Mouse (Mus musculus): ENCODE measurements around the gene Lmtk2. TPM values are rescaled to one million over a fixed set of nuclear protein-coding genes. Genes with fewer than 3 reads are reported as not detected.

Lmtk2 gene
- polyA plus RNA-seq (2015; fragmentation: Nextera tagmentation; extraction: Ambion mirVana): 3.6 and 4.1 TPM in 2 replicates

- Histone ChIP-seq H3K4me1 (peaks cover 30% of the 10 kb centered on the region), H3K4me3 (peak within 1 kb of the TSS; percentile 100), H3K27ac (replicated peaks) (peak within 1 kb of the TSS; percentile 84), H3K36me3 (no peaks in the 10 kb centered on the region), H3K27me3 (replicated peaks) (peaks cover 26% of the 10 kb centered on the region), H3K9ac (peak within 1 kb of the TSS; percentile 98), H3K4me2 (peak within 1 kb of the TSS; percentile 82), H3K9me3 (no peaks in the 10 kb centered on the region)
- ATAC-seq (ENCODE audit: extremely low read depth, insufficient number of reproducible peaks, low FRiP score, low TSS enrichment): peak; percentile 100
- under 1% methylated on average over 78 of the region's 90 CpGs for WGBS
Observed at GRCm38 (mm10) chr5:144100149-144100935, at the start of gene Lmtk2. Lmtk2 (plus strand) TSS chr5:144100436.

GRCm38 (mm10) chr5:144051268-144051667 lies 49.0 kb upstream of the Lmtk2 start:
- no peak overlapping the region for H3K27ac ChIP-seq (replicated peaks)
- H3K4me2 ChIP-seq: no peak overlapping the region
- ATAC-seq (ENCODE audit: extremely low read depth, insufficient number of reproducible peaks, low FRiP score, low TSS enrichment): no peak
- no peak overlapping the region for H3K9ac ChIP-seq
- no peak overlapping the region for H3K4me3 ChIP-seq
- no peaks in the 10 kb centered on the region for H3K9me3 ChIP-seq
- H3K36me3 ChIP-seq: no peaks in the 10 kb centered on the region
- H3K27me3 ChIP-seq (replicated peaks): 0 out of 2 replicates have a peak, but pooled peaks cover 5% of the 10 kb centered on the region
- H3K4me1 ChIP-seq: no peaks in the 10 kb centered on the region

GRCm38 (mm10) chr5:144053450-144053849 lies 46.8 kb upstream of the Lmtk2 start:
- 34% methylated on average over 3 of the region's 3 CpGs for WGBS
- Histone ChIP-seq H3K27me3 (replicated peaks) (no peaks in the 10 kb centered on the region), H3K9me3 (no peaks in the 10 kb centered on the region), H3K27ac (replicated peaks) (no peak overlapping the region), H3K4me3 (no peak overlapping the region), H3K36me3 (no peaks in the 10 kb centered on the region), H3K9ac (no peak overlapping the region), H3K4me1 (no peaks in the 10 kb centered on the region), H3K4me2 (no peak overlapping the region)
- ATAC-seq (ENCODE audit: extremely low read depth, insufficient number of reproducible peaks, low FRiP score, low TSS enrichment): no peak

GRCm38 (mm10) chr5:144054340-144054739 lies 45.9 kb upstream of the Lmtk2 start:
- 85% methylated on average over 6 of the region's 6 CpGs for WGBS
- no peak for ATAC-seq (ENCODE audit: extremely low read depth, insufficient number of reproducible peaks, low FRiP score, low TSS enrichment)
- Histone ChIP-seq H3K9ac (no peak overlapping the region), H3K27ac (replicated peaks) (no peak overlapping the region), H3K4me1 (no peaks in the 10 kb centered on the region), H3K4me3 (no peak overlapping the region), H3K4me2 (no peak overlapping the region), H3K9me3 (no peaks in the 10 kb centered on the region), H3K27me3 (replicated peaks) (no peaks in the 10 kb centered on the region), H3K36me3 (no peaks in the 10 kb centered on the region)

- WGBS: 69% methylated on average over 5 of the region's 5 CpGs
- Histone ChIP-seq H3K27me3 (replicated peaks) (no peaks in the 10 kb centered on the region), H3K4me2 (no peak overlapping the region), H3K9ac (no peak overlapping the region), H3K36me3 (no peaks in the 10 kb centered on the region), H3K27ac (replicated peaks) (no peak overlapping the region), H3K4me1 (no peaks in the 10 kb centered on the region), H3K4me3 (no peak overlapping the region), H3K9me3 (no peaks in the 10 kb centered on the region)
- no peak for ATAC-seq (ENCODE audit: extremely low read depth, insufficient number of reproducible peaks, low FRiP score, low TSS enrichment)
Observed at GRCm38 (mm10) chr5:144064093-144064492, 36.1 kb upstream of the Lmtk2 start.

GRCm38 (mm10) chr5:144066036-144066435 lies 34.2 kb upstream of the Lmtk2 start:
- Histone ChIP-seq H3K27me3 (replicated peaks) (0 out of 2 replicates have a peak, but pooled peaks cover 5% of the 10 kb centered on the region), H3K4me2 (no peak overlapping the region), H3K9me3 (no peaks in the 10 kb centered on the region), H3K9ac (no peak overlapping the region), H3K36me3 (no peaks in the 10 kb centered on the region), H3K4me3 (no peak overlapping the region), H3K27ac (replicated peaks) (no peak overlapping the region), H3K4me1 (no peaks in the 10 kb centered on the region)
- 72% methylated on average over 2 of the region's 2 CpGs for WGBS
- ATAC-seq (ENCODE audit: extremely low read depth, insufficient number of reproducible peaks, low FRiP score, low TSS enrichment): no peak

GRCm38 (mm10) chr5:144070064-144070463 lies 30.2 kb upstream of the Lmtk2 start:
- H3K27me3 ChIP-seq (replicated peaks): 0 out of 2 replicates have a peak, but pooled peaks cover 5% of the 10 kb centered on the region
- 71% methylated on average over 1 of the region's 1 CpGs for WGBS
- no peak overlapping the region for H3K4me3 ChIP-seq
- H3K36me3 ChIP-seq: no peaks in the 10 kb centered on the region
- no peaks in the 10 kb centered on the region; the same call in 1 of the 2 replicates for H3K9me3 ChIP-seq
- no peak overlapping the region for H3K27ac ChIP-seq (replicated peaks)
- no peak overlapping the region for H3K4me2 ChIP-seq
- H3K9ac ChIP-seq: no peak overlapping the region
- H3K4me1 ChIP-seq: no peaks in the 10 kb centered on the region
- no peak for ATAC-seq (ENCODE audit: extremely low read depth, insufficient number of reproducible peaks, low FRiP score, low TSS enrichment)

- H3K4me3 ChIP-seq: no peak overlapping the region
- no peaks in the 10 kb centered on the region for H3K36me3 ChIP-seq
- H3K27ac ChIP-seq (replicated peaks): no peak overlapping the region
- H3K4me2 ChIP-seq: no peak overlapping the region
- 0 out of 2 replicates have a peak, but pooled peaks cover 5% of the 10 kb centered on the region for H3K27me3 ChIP-seq (replicated peaks)
- no peak overlapping the region for H3K9ac ChIP-seq
- WGBS: 44% methylated on average over 1 of the region's 1 CpGs
- H3K9me3 ChIP-seq: no peaks in the 10 kb centered on the region; the same call in 1 of the 2 replicates
- ATAC-seq (ENCODE audit: extremely low read depth, insufficient number of reproducible peaks, low FRiP score, low TSS enrichment): no peak
- no peaks in the 10 kb centered on the region for H3K4me1 ChIP-seq
Observed at GRCm38 (mm10) chr5:144071249-144071648, 29.0 kb upstream of the Lmtk2 start.

GRCm38 (mm10) chr5:144077541-144077940 lies 22.7 kb upstream of the Lmtk2 start:
- no peak overlapping the region for H3K4me2 ChIP-seq
- ATAC-seq (ENCODE audit: extremely low read depth, insufficient number of reproducible peaks, low FRiP score, low TSS enrichment): no peak
- no peaks in the 10 kb centered on the region for H3K36me3 ChIP-seq
- H3K27me3 ChIP-seq (replicated peaks): 0 out of 2 replicates have a peak, but pooled peaks cover 2% of the 10 kb centered on the region
- no peak overlapping the region for H3K4me3 ChIP-seq
- no peak overlapping the region for H3K27ac ChIP-seq (replicated peaks)
- no peaks in the 10 kb centered on the region; the same call in 1 of the 2 replicates for H3K9me3 ChIP-seq
- no peak overlapping the region for H3K9ac ChIP-seq
- no peaks in the 10 kb centered on the region for H3K4me1 ChIP-seq
- 50% methylated on average over 1 of the region's 1 CpGs for WGBS

GRCm38 (mm10) chr5:144080886-144081285 lies 19.4 kb upstream of the Lmtk2 start:
- Histone ChIP-seq H3K36me3 (no peaks in the 10 kb centered on the region), H3K9ac (no peak overlapping the region), H3K4me1 (no peaks in the 10 kb centered on the region), H3K4me2 (no peak overlapping the region), H3K27me3 (replicated peaks) (0 out of 2 replicates have a peak, but pooled peaks cover 2% of the 10 kb centered on the region), H3K9me3 (no peaks in the 10 kb centered on the region), H3K4me3 (no peak overlapping the region), H3K27ac (replicated peaks) (no peak overlapping the region)
- WGBS: 50% methylated on average over 2 of the region's 2 CpGs
- ATAC-seq (ENCODE audit: extremely low read depth, insufficient number of reproducible peaks, low FRiP score, low TSS enrichment): no peak

GRCm38 (mm10) chr5:144082006-144082405 lies 18.2 kb upstream of the Lmtk2 start:
- Histone ChIP-seq H3K9ac (no peak overlapping the region), H3K36me3 (no peaks in the 10 kb centered on the region), H3K4me3 (no peak overlapping the region), H3K4me1 (no peaks in the 10 kb centered on the region), H3K27me3 (replicated peaks) (0 out of 2 replicates have a peak, but pooled peaks cover 2% of the 10 kb centered on the region), H3K27ac (replicated peaks) (no peak overlapping the region), H3K9me3 (no peaks in the 10 kb centered on the region), H3K4me2 (no peak overlapping the region)
- no peak for ATAC-seq (ENCODE audit: extremely low read depth, insufficient number of reproducible peaks, low FRiP score, low TSS enrichment)
- 81% methylated on average over 5 of the region's 5 CpGs for WGBS

GRCm38 (mm10) chr5:144083521-144083920 lies 16.7 kb upstream of the Lmtk2 start:
- Histone ChIP-seq H3K9ac (no peak overlapping the region), H3K27ac (replicated peaks) (no peak overlapping the region), H3K9me3 (no peaks in the 10 kb centered on the region), H3K4me3 (no peak overlapping the region), H3K27me3 (replicated peaks) (no peaks in the 10 kb centered on the region), H3K4me1 (no peaks in the 10 kb centered on the region), H3K4me2 (no peak overlapping the region), H3K36me3 (no peaks in the 10 kb centered on the region)
- WGBS: 93% methylated on average over 2 of the region's 2 CpGs
- ATAC-seq (ENCODE audit: extremely low read depth, insufficient number of reproducible peaks, low FRiP score, low TSS enrichment): no peak
